Mouse (Mus musculus) lung, postnatal 0 days (tissue): ENCODE results near the gene Ankrd33. TPM values are rescaled to one million over a fixed set of nuclear protein-coding genes. Genes with fewer than 3 reads are reported as not detected.

ENCODE experiments used
- ATAC-seq: fragments of 200-750 bp; cut with Nextera tagmentation; 2 replicates; pipeline ENCODE4 v1.8.0; 2017; ENCODE audit warnings: moderate library complexity
- DNase-seq: peaks from one replicate; pipeline ENCODE4 v3.0.0-alpha.2; 2016; ENCODE audit warnings: low spot score
- H3K27ac ChIP-seq: fragments of 300-500 bp; sonication (generic); 2 replicates; pipeline ENCODE4 v1.5.1; 2014; ENCODE audit warnings: antibody characterized with exemption, mild to moderate bottlenecking, low read length, mixed read lengths
- H3K27me3 ChIP-seq: fragments of 300-500 bp; sonication (generic); replicated peaks from 2 replicates; pipeline ENCODE4 v1.6.1; 2014; ENCODE audit warnings: low read length, mixed read lengths; ENCODE audit not compliant: insufficient read depth
- H3K36me3 ChIP-seq: fragments of 300-500 bp; sonication (generic); 2 replicates; pipeline ENCODE4 v1.6.1; 2014; ENCODE audit warnings: low read length, mixed read lengths; ENCODE audit not compliant: insufficient read depth
- H3K4me1 ChIP-seq: fragments of 300-500 bp; sonication (generic); 2 replicates; pipeline ENCODE4 v1.6.1; 2014; ENCODE audit warnings: antibody characterized with exemption, low read depth, low read length, mixed read lengths; ENCODE audit not compliant: insufficient read depth
- H3K4me2 ChIP-seq: fragments of 300-500 bp; sonication (generic); replicated peaks from 2 replicates; pipeline ENCODE4 v1.6.1; 2014; ENCODE audit warnings: low read depth, mild to moderate bottlenecking, low read length, moderate library complexity, mixed read lengths
- H3K4me3 ChIP-seq: fragments of 300-500 bp; sonication (generic); 2 replicates; pipeline ENCODE4 v1.5.1; 2014; ENCODE audit warnings: low read depth, low read length
- H3K9ac ChIP-seq: fragments of 300-500 bp; sonication (generic); replicated peaks from 2 replicates; pipeline ENCODE4 v1.6.1; 2014; ENCODE audit warnings: low read depth, mild to moderate bottlenecking
- H3K9me3 ChIP-seq: fragments of 300-500 bp; sonication (generic); 2 replicates; pipeline ENCODE4 v1.6.1; 2016; ENCODE audit warnings: low read length, mixed read lengths
- CTCF ChIP-seq: IDR thresholded peaks from 2 replicates; pipeline ENCODE4 v1.5.1; 2016; ENCODE audit warnings: antibody characterized with exemption, mild to moderate bottlenecking
- EP300 ChIP-seq: IDR thresholded peaks from 2 replicates; pipeline ENCODE4 v1.6.1; 2016; ENCODE audit warnings: antibody characterized with exemption, mild to moderate bottlenecking, control low read depth
- WGBS: fragments of 180-500 bp; shearing (Covaris S2); extraction: QIAGEN DNeasy Blood & Tissue Kit; methylation state at CpG from one replicate; pipeline ENCODE4 v1.1.7; 2014; 5-methylcytosine and 5-hydroxymethylcytosine counted together
- polyA plus RNA-seq: library from polyadenylated mRNA; unstranded; fragments of >200 nt; fragmentation: Nextera tagmentation; extraction: Ambion mirVana; gene quantifications from 2 replicates; pipeline ENCODE4 v1.2.1, GENCODE M21; 2015

Ankrd33 gene
- polyA plus RNA-seq, 1 experiment from 2014 or later, result not detected

DNA sequence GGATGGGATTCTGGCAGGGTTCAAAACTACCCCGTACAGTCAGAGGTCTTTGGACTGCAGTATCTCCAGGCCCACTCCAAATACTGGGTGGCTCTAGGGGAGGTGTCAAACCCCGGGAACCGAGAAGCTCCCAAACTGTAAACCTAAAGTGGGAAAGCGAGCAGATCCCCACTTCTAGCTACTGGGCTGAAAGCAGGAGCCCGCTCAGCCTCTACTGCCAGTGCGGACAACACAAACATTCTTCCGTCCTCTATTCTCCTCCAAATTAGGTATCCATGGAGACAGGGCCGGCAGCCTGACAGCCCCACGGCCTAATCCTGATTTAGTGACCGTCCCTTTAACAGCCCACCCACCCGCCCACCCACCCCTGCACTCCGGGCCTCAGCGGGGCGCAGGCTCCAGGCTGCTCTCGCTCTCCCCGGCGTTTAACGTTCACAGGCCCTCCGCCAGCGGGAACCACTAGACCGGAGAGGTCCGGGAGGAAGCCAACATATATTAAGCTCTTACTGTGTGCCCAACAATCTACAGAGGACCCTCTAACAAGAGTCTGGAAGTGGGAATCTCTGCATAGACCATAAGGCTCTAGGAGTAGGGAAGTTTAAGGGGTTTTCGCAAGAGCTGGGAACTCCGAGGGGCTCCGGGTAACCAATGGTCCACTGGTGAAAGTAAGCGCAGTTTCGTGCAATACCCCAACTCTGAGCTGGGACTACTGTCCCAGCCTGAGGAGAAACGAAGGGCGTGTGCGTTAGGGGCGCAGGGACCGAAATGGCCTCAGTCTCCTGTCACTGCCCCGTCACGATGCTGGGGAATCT, 38.3 kb upstream of the Ankrd33 start:
- TF ChIP-seq EP300 (no peak), CTCF (no peak)
- H3K27ac ChIP-seq, result peak overlapping the region; percentile 88
- H3K9me3 ChIP-seq, result no peaks in the 10 kb centered on the region
- DNase-seq (no peak), ATAC-seq (no peak)
- 1% methylated on average over 34 of the region's 34 CpGs for WGBS
- H3K36me3 ChIP-seq, result no peaks in the 10 kb centered on the region
- peak overlapping the region; percentile 65 for H3K9ac ChIP-seq
- peak overlapping the region; percentile 87 for H3K4me3 ChIP-seq
- H3K27me3 ChIP-seq, result no peaks in the 10 kb centered on the region
- H3K4me2 ChIP-seq, result peak overlapping the region; percentile 93
- peaks cover 18% of the 10 kb centered on the region for H3K4me1 ChIP-seq

DNA sequence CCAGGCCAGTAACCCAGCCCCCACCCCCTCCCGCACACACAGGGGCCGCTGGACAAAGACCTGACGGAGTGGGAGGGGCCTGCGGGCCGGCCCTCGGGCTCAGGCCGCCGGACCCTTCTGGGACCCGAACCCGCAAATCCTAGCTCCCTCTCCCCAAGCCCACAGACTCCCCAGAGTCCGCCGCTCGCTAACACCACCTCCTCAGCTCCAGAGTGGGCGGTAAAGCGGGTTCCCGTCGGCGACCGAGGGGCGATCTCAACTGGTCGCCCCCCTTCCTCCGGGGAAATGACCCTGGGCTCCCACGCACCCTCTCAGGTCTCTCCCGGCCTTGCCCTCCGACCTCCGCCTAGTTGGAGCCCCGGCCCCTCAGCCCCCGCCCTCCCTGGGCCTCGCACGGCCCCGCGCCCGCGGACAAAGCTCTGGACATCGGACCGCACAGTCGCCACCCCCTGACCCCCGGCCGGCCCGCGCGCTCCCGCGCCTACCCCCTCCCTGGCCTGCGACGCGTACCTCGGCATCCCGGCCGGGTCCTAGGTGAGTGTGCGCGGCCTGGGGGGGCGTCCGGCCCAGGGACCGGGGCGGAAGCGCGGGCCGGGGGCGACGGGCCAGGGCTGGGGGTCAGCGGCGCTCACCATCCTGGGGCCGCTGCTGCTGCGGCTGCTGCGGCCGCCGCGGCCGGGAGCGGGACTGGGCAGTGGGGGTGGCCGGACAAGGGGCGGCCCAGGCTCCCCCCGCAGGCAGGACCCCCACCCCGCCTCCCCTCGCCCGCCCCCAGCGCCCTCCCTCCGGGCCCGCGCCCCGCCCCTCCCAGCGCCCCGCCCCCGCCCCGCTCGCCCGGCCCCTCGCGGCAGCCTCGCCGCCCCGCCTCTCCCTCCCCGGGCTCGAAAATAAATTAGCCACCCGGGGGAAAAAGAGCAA, 37.5 kb upstream of the Ankrd33 start, which contains the start of gene Fignl2:
TSS of gene Fignl2 (minus strand) at position 755 of the 918 bp plus-strand sequence.
- peak within 1 kb of the TSS; percentile 65 for H3K9ac ChIP-seq
- peak within 1 kb of the TSS; percentile 87 for H3K4me3 ChIP-seq
- H3K27me3 ChIP-seq, result no peaks in the 10 kb centered on the region
- no peaks in the 10 kb centered on the region for H3K36me3 ChIP-seq
- DNase-seq, result no peak
- H3K4me2 ChIP-seq, result peak within 1 kb of the TSS; percentile 93
- peaks cover 13% of the 10 kb centered on the region; the same call in 1 of the 2 replicates for H3K4me1 ChIP-seq
- H3K9me3 ChIP-seq, result no peaks in the 10 kb centered on the region
- H3K27ac ChIP-seq, result peak within 1 kb of the TSS; percentile 88
- under 1% methylated on average over 36 of the region's 96 CpGs for WGBS
- ATAC-seq, result peak; percentile 12
- no peak for TF ChIP-seq CTCF
- no peak for TF ChIP-seq EP300

DNA sequence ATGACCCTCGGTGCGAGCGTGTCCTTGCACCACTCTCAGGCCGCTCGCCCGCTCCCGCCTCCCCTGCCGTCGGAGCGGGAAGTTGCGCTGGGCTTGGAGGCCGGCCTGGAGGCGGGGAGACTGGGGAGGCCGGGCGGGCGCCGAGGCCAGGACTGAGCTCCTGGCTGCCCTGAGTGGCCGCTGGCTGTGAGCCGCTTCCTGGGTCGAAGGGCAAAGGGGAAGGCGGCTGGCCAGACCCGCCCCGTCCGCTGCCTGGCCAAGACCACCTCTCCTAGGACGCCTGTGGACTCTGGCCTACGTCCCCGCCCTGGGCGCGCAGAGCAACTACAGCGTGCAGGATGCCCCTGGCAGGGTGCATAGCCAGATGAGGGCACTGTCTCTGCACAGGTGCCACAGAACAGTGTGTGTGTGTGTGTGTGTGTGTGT, 36.8 kb upstream of the Ankrd33 start:
- Histone ChIP-seq H3K9me3 (no peaks in the 10 kb centered on the region), H3K27me3 (no peaks in the 10 kb centered on the region), H3K4me2 (peak overlapping the region; percentile 93), H3K4me3 (peak overlapping the region; percentile 87), H3K9ac (no peak overlapping the region), H3K4me1 (peaks cover 12% of the 10 kb centered on the region; the same call in 1 of the 2 replicates), H3K27ac (peak overlapping the region; percentile 88), H3K36me3 (no peaks in the 10 kb centered on the region)
- ATAC-seq (peak; percentile 87), DNase-seq (peak; percentile 91)
- WGBS, result 2% methylated on average over 29 of the region's 30 CpGs
- TF ChIP-seq CTCF (peak; percentile 61), EP300 (no peak)

DNA sequence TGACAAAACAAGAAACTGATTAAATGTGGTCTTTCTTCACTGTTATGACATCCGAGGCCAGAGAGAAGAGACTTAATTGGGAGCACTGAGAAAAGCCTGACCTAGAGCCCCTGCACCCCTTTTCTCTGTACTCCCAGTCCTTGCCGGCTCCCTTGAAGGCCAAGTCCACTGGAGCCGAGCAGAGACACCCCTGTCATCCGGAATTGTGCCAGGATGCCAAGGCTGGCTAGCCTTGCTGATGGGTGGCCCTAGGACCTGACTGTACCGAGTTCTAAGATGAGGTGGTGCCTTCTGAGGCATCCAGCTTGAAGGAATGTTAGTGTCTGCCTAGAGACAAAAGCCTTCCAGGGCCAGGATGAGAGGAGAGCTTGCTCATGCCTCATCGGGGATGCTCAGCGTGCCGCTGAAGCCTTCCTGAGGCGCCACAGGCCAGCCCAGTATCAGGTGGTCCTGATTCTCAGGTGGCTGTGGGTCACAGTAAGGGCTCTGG, 35.5 kb upstream of the Ankrd33 start:
- Histone ChIP-seq H3K9ac (no peak overlapping the region), H3K4me3 (no peak overlapping the region), H3K4me1 (peaks cover 12% of the 10 kb centered on the region; the same call in 1 of the 2 replicates), H3K27me3 (no peaks in the 10 kb centered on the region), H3K36me3 (no peaks in the 10 kb centered on the region), H3K27ac (peak overlapping the region; percentile 88), H3K9me3 (no peaks in the 10 kb centered on the region), H3K4me2 (no peak overlapping the region)
- TF ChIP-seq EP300, result no peak
- no peak for TF ChIP-seq CTCF
- no peak for DNase-seq
- 81% methylated on average over 9 of the region's 9 CpGs for WGBS
- ATAC-seq, result no peak

DNA sequence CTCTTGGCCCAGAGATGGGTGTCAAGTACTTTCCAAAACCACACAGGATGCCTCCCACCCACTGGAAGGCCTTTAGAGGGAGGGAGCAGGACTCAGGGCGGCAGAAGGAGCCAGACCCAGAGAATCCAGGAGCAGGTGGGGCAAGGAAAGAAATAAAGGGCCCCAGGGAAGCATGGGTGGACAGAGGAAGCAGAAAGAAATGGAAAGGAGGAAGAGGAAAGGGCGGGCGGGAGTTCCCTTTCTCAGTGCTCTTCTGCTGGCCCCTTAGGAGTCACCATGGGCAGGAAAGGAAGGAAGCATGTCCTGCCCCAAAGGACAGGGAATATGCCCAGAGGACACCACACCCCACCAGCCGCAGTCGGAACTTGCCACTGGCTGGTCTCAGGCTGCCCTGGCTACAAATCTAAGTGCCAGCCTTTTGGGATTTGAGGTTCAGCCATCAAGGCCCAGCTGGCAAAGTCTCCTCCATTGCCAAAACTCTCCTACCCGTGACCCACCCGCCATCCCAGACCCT, 34.5 kb upstream of the Ankrd33 start:
- H3K4me2 ChIP-seq, result no peak overlapping the region
- WGBS, result 56% methylated on average over 7 of the region's 7 CpGs
- no peak overlapping the region for H3K9ac ChIP-seq
- H3K4me3 ChIP-seq, result no peak overlapping the region
- peaks cover 12% of the 10 kb centered on the region; the same call in 1 of the 2 replicates for H3K4me1 ChIP-seq
- peak; percentile 13; the same call in 1 of the 2 replicates for TF ChIP-seq EP300
- no peak for TF ChIP-seq CTCF
- H3K9me3 ChIP-seq, result no peaks in the 10 kb centered on the region
- no peak for DNase-seq
- H3K27me3 ChIP-seq, result no peaks in the 10 kb centered on the region
- H3K27ac ChIP-seq, result peak overlapping the region; percentile 88
- no peaks in the 10 kb centered on the region for H3K36me3 ChIP-seq
- no peak for ATAC-seq
